Mouse (Mus musculus): ENCODE measurements around the gene Rgcc.

Gene Rgcc

GRCm38 (mm10) chr14:79301466-79301875 lies at the start of gene Rgcc:
Gene Rgcc, minus strand, starts transcription at chr14:79301645.
- DNase-seq (ENCODE audit: low read depth, low spot score) = peak; percentile 99

- no peak for DNase-seq (ENCODE audit: low read depth, low spot score)
These were observed 44.9 kb upstream of the Rgcc start for GRCm38 (mm10) chr14:79346384-79346783.

- DNase-seq (ENCODE audit: low read depth, low spot score) = no peak
These were observed 34.2 kb upstream of the Rgcc start for GRCm38 (mm10) chr14:79335613-79336012.

GRCm38 (mm10) chr14:79331936-79332335 lies 30.5 kb upstream of the Rgcc start:
- peak; percentile 28 for DNase-seq (ENCODE audit: low read depth, low spot score)

GRCm38 (mm10) chr14:79330944-79331561 lies 29.6 kb upstream of the Rgcc start:
- peak; percentile 75 for DNase-seq (ENCODE audit: low read depth, low spot score)

GRCm38 (mm10) chr14:79327033-79327432 lies 25.6 kb upstream of the Rgcc start:
- DNase-seq (ENCODE audit: low read depth, low spot score) = peak; percentile 54

GRCm38 (mm10) chr14:79324112-79324840 lies 22.8 kb upstream of the Rgcc start:
- no peak for DNase-seq (ENCODE audit: low read depth, low spot score)

- no peak for DNase-seq (ENCODE audit: low read depth, low spot score)
These were observed 20.4 kb upstream of the Rgcc start for GRCm38 (mm10) chr14:79321881-79322280.

- DNase-seq (ENCODE audit: low read depth, low spot score) = peak; percentile 55
These were observed 19.7 kb upstream of the Rgcc start for GRCm38 (mm10) chr14:79321152-79321551.

- no peak for DNase-seq (ENCODE audit: low read depth, low spot score)
These were observed 16.2 kb upstream of the Rgcc start for GRCm38 (mm10) chr14:79317602-79318001.

- peak; percentile 54 for DNase-seq (ENCODE audit: low read depth, low spot score)
These were observed 14.4 kb upstream of the Rgcc start for GRCm38 (mm10) chr14:79315877-79316276.

- DNase-seq (ENCODE audit: low read depth, low spot score) = peak; percentile 47
These were observed 13.0 kb upstream of the Rgcc start for GRCm38 (mm10) chr14:79314245-79315010.

GRCm38 (mm10) chr14:79313439-79314175 lies 12.2 kb upstream of the Rgcc start:
- DNase-seq (ENCODE audit: low read depth, low spot score) = no peak

- DNase-seq (ENCODE audit: low read depth, low spot score) = no peak
These were observed 11.3 kb upstream of the Rgcc start for GRCm38 (mm10) chr14:79312719-79313118.

GRCm38 (mm10) chr14:79311918-79312454 lies 10.5 kb upstream of the Rgcc start:
- no peak for DNase-seq (ENCODE audit: low read depth, low spot score)

- DNase-seq (ENCODE audit: low read depth, low spot score) = no peak
These were observed 7.7 kb upstream of the Rgcc start for GRCm38 (mm10) chr14:79309115-79309514.

GRCm38 (mm10) chr14:79308364-79308763 lies 6.9 kb upstream of the Rgcc start:
- DNase-seq (ENCODE audit: low read depth, low spot score) = no peak

- DNase-seq (ENCODE audit: low read depth, low spot score) = no peak
These were observed 6.5 kb upstream of the Rgcc start for GRCm38 (mm10) chr14:79307908-79308307.

GRCm38 (mm10) chr14:79307138-79307537 lies 5.7 kb upstream of the Rgcc start:
- DNase-seq (ENCODE audit: low read depth, low spot score) = no peak

GRCm38 (mm10) chr14:79304873-79305464 lies 3.5 kb upstream of the Rgcc start:
- DNase-seq (ENCODE audit: low read depth, low spot score) = no peak

GRCm38 (mm10) chr14:79303150-79303549 lies 1.7 kb upstream of the Rgcc start:
- no peak for DNase-seq (ENCODE audit: low read depth, low spot score)

Measured in CD4-positive helper T cell, adult 2 months (primary cell).